Mouse (Mus musculus): ENCODE data around the gene Cxcr4. TPM values are rescaled to one million over a fixed set of nuclear protein-coding genes. Genes with fewer than 3 reads are reported as not detected.

Gene Cxcr4
- total RNA-seq, 2 experiments from 2014 or later, result 17.9 to 23.7 TPM

Other genes starting within 250 kb of the Cxcr4 start
- 10 to 100 TPM; 15.3 to 22.4 TPM for gene Mcm6, start 232.6 kb downstream of the Cxcr4 start, total RNA-seq (2021)
- gene Dars, start 174.9 kb downstream of the Cxcr4 start, total RNA-seq (2021), result 10 to 100 TPM; 74.8 to 75.2 TPM